Mouse (Mus musculus): ENCODE measurements at regions not wholly inside any gene's neighbourhood (a gene's known extent, or its start where the extent isn't known, plus 50 kb on each side); places are given as distances from the start of the nearest gene placed in this dataset.

- peak in 1 of 2 experiments; percentile 6 for DNase-seq (ENCODE audit: low spot score in 2 of 2)
Observed at GRCm38 (mm10) chr3:91416137-91416536, 325.5 kb upstream of the 9130204L05Rik start.

All from left cerebral cortex, adult 8-10 months (tissue).